Mouse (Mus musculus) heart, adult 2 months (tissue): ENCODE measurements at regions not wholly inside any gene's neighbourhood (a gene's known extent, or its start where the extent isn't known, plus 50 kb on each side); places are given as distances from the start of the nearest gene placed in this dataset.

Source experiments
- CTCF ChIP-seq: fragments of 200-600 bp; IDR thresholded peaks from 2 replicates; pipeline ENCODE4 v1.8.1; 2022; ENCODE audit warnings: antibody characterized with exemption, mild to moderate bottlenecking, moderate library complexity
- POLR2A ChIP-seq: fragments of 200-500 bp; IDR thresholded peaks from 2 replicates; pipeline ENCODE4 v1.6.1; 2011; ENCODE audit warnings: mild to moderate bottlenecking, low read depth, low read length, control low read depth; ENCODE audit not compliant: insufficient read depth

GRCm38 (mm10) chr10:67663028-67663427, 114.3 kb upstream of the Ado start:
- no peak for TF ChIP-seq CTCF
- TF ChIP-seq POLR2A = no peak
